Comparison of ENCODE assay signal across 8 mouse cellular contexts in genomic region chr11:87073866-87074440, GRCm38 (mm10). TPM values are rescaled to one million over a fixed set of nuclear protein-coding genes. Genes with fewer than 3 reads are reported as not detected.
DNase-seq lines count a peak whose midpoint lies in the region; ATAC-seq and TF ChIP-seq lines count a peak whose summit lies in the region.

TSS of gene Gdpd1 (minus strand) at chr11:87074062.

- peaks cover 11% of the 10 kb centered on the region for H3K79me2 ChIP-seq in C2C12 (ENCODE audit: control insufficient read depth, insufficient read depth)
- no peaks in the 10 kb centered on the region for H3K79me2 ChIP-seq in liver, adult 2 months (ENCODE audit: control insufficient read depth, insufficient read depth, low read length)

- H3ac ChIP-seq in C2C12 (ENCODE audit: control insufficient read depth, insufficient read length, low read depth), result peak within 1 kb of the TSS; percentile 81

- peak; percentile 98 for DNase-seq in brain, embryonic 14.5 days (ENCODE audit: low read depth)
- DNase-seq in liver, adult 2 months (ENCODE audit: extremely low read depth, low read depth, low spot score), result peak; percentile 40
- DNase-seq in naive thymus-derived CD4-positive, alpha-beta T cell, adult 2 months (ENCODE audit: low read depth), result peak; percentile 86

- H3K9me3 ChIP-seq in erythroblast, embryonic 14.5 days (ENCODE audit: control insufficient read depth, low read length), result no peaks in the 10 kb centered on the region
- no peaks in the 10 kb centered on the region for H3K9me3 ChIP-seq in heart, embryonic 11.5 days (replicated peaks; ENCODE audit: control insufficient read depth, low read length)
- H3K9me3 ChIP-seq in kidney, embryonic 16.5 days (ENCODE audit: low read length), result no peaks in the 10 kb centered on the region
- no peaks in the 10 kb centered on the region for H3K9me3 ChIP-seq in stomach, embryonic 14.5 days (ENCODE audit: control insufficient read depth, low read depth, low read length)

- H3K4me3 ChIP-seq in C2C12 (ENCODE audit: insufficient read depth, poor library complexity, severe bottlenecking), result peak within 1 kb of the TSS; percentile 62
- peak within 1 kb of the TSS; percentile 90 for H3K4me3 ChIP-seq in erythroblast, embryonic 14.5 days (replicated peaks)
- peak within 1 kb of the TSS; percentile 59 for H3K4me3 ChIP-seq in heart, embryonic 11.5 days (ENCODE audit: low read depth, low read length)
- H3K4me3 ChIP-seq in kidney, embryonic 16.5 days (ENCODE audit: low read length), result peak within 1 kb of the TSS; percentile 56
- H3K4me3 ChIP-seq in liver, adult 2 months (ENCODE audit: insufficient read depth, low read depth, low read length), result peak within 1 kb of the TSS; percentile 61
- peak within 1 kb of the TSS; percentile 61 for H3K4me3 ChIP-seq in stomach, embryonic 14.5 days (ENCODE audit: low read depth, low read length)

- no peaks in the 10 kb centered on the region for H3K79me3 ChIP-seq in C2C12 (ENCODE audit: low read depth)

- no peaks in the 10 kb centered on the region for H3K27me3 ChIP-seq in C2C12 (ENCODE audit: control insufficient read depth, insufficient read depth, insufficient read length)
- H3K27me3 ChIP-seq in erythroblast, embryonic 14.5 days (ENCODE audit: control insufficient read depth), result no peaks in the 10 kb centered on the region
- H3K27me3 ChIP-seq in heart, embryonic 11.5 days (ENCODE audit: control insufficient read depth, insufficient read depth, low read length), result no peaks in the 10 kb centered on the region
- no peaks in the 10 kb centered on the region for H3K27me3 ChIP-seq in kidney, embryonic 16.5 days (ENCODE audit: insufficient read depth, low read length)
- no peaks in the 10 kb centered on the region for H3K27me3 ChIP-seq in liver, adult 2 months (ENCODE audit: control insufficient read depth, insufficient read depth, low read length)
- no peaks in the 10 kb centered on the region for H3K27me3 ChIP-seq in stomach, embryonic 14.5 days (ENCODE audit: control insufficient read depth, insufficient read depth, low read length)

- peak; percentile 97 for TF ChIP-seq POLR2A in brain, embryonic 14.5 days (IDR thresholded peaks at IDR 0.05; ENCODE audit: borderline replicate concordance, extremely low read depth, insufficient read depth, insufficient read length, poor library complexity, severe bottlenecking)
- TF ChIP-seq POLR2A in liver, adult 2 months (IDR thresholded peaks at IDR 0.05; ENCODE audit: extremely low read depth, insufficient read depth, low read length), result no peak

- peak; percentile 46 for TF ChIP-seq CTCF in C2C12 (IDR thresholded peaks at IDR 0.05; ENCODE audit: control insufficient read depth, insufficient read depth, insufficient read length)
- no peak; the same call in 1 of the 2 replicates for TF ChIP-seq CTCF in brain, embryonic 14.5 days (IDR thresholded peaks at IDR 0.05; ENCODE audit: borderline replicate concordance, extremely low read depth, insufficient read depth, insufficient read length)
- TF ChIP-seq CTCF in liver, adult 2 months (IDR thresholded peaks at IDR 0.05; ENCODE audit: low read depth, low read length), result peak; percentile 53

- H3K4me2 ChIP-seq in heart, embryonic 11.5 days, result peak within 1 kb of the TSS; percentile 98
- peak within 1 kb of the TSS; percentile 86 for H3K4me2 ChIP-seq in kidney, embryonic 16.5 days (replicated peaks; ENCODE audit: low read depth, low read length)
- H3K4me2 ChIP-seq in stomach, embryonic 14.5 days (replicated peaks; ENCODE audit: low read depth, low read length), result peak within 1 kb of the TSS; percentile 98

- peaks cover 25% of the 10 kb centered on the region for H3K36me3 ChIP-seq in C2C12 (ENCODE audit: control insufficient read depth, insufficient read depth)
- H3K36me3 ChIP-seq in erythroblast, embryonic 14.5 days (ENCODE audit: control insufficient read depth), result peaks cover 31% of the 10 kb centered on the region
- peaks cover 5% of the 10 kb centered on the region for H3K36me3 ChIP-seq in heart, embryonic 11.5 days (ENCODE audit: control insufficient read depth, insufficient read depth, low read length)
- peaks cover 12% of the 10 kb centered on the region for H3K36me3 ChIP-seq in kidney, embryonic 16.5 days (ENCODE audit: insufficient read depth, low read length)
- H3K36me3 ChIP-seq in liver, adult 2 months (ENCODE audit: control insufficient read depth, insufficient read depth, low read length), result peaks cover 5% of the 10 kb centered on the region; the same call in 1 of the 2 replicates
- peaks cover 17% of the 10 kb centered on the region for H3K36me3 ChIP-seq in stomach, embryonic 14.5 days (ENCODE audit: control insufficient read depth, insufficient read depth, low read length)

- peak; percentile 89 for ATAC-seq in heart, embryonic 11.5 days (replicated peaks; ENCODE audit: insufficient number of reproducible peaks, low FRiP score, low TSS enrichment)
- ATAC-seq in kidney, embryonic 16.5 days (ENCODE audit: low FRiP score, low TSS enrichment), result peak; percentile 97
- peak; percentile 88 for ATAC-seq in stomach, embryonic 14.5 days (ENCODE audit: insufficient number of reproducible peaks, insufficient read depth, low FRiP score, low read depth)

- H3K27ac ChIP-seq in heart, embryonic 11.5 days (ENCODE audit: low read depth, low read length), result peak within 1 kb of the TSS; percentile 76
- H3K27ac ChIP-seq in kidney, embryonic 16.5 days (ENCODE audit: low read length), result peak within 1 kb of the TSS; percentile 60
- H3K27ac ChIP-seq in liver, adult 2 months (replicated peaks; ENCODE audit: insufficient read depth, low read depth, low read length), result no peak within 1 kb of the TSS
- peak within 1 kb of the TSS; percentile 67; the same call in 1 of the 2 replicates for H3K27ac ChIP-seq in stomach, embryonic 14.5 days (ENCODE audit: low read length)

- peak within 1 kb of the TSS; percentile 93 for H3K9ac ChIP-seq in heart, embryonic 11.5 days (ENCODE audit: low read depth, low read length)
- peak within 1 kb of the TSS; percentile 74 for H3K9ac ChIP-seq in kidney, embryonic 16.5 days (replicated peaks; ENCODE audit: low read length)
- peak within 1 kb of the TSS; percentile 71 for H3K9ac ChIP-seq in liver, adult 2 months (ENCODE audit: low read depth, low read length)
- H3K9ac ChIP-seq in stomach, embryonic 14.5 days (replicated peaks; ENCODE audit: low read depth, low read length), result peak within 1 kb of the TSS; percentile 60

- 2% methylated on average over 43 of the region's 43 CpGs for WGBS in heart, embryonic 11.5 days (ENCODE audit: insufficient replicate concordance)
- WGBS in kidney, embryonic 16.5 days, result under 1% methylated on average over 43 of the region's 43 CpGs
- under 1% methylated on average over 43 of the region's 43 CpGs for WGBS in liver, adult 2 months
- under 1% methylated on average over 43 of the region's 43 CpGs for WGBS in stomach, embryonic 14.5 days

- peaks cover 33% of the 10 kb centered on the region for H3K4me1 ChIP-seq in erythroblast, embryonic 14.5 days (ENCODE audit: control insufficient read depth)
- no peaks in the 10 kb centered on the region for H3K4me1 ChIP-seq in heart, embryonic 11.5 days (ENCODE audit: control insufficient read depth, insufficient read depth, low read length)
- peaks cover 7% of the 10 kb centered on the region for H3K4me1 ChIP-seq in kidney, embryonic 16.5 days (ENCODE audit: insufficient read depth, low read length)
- peaks cover 4% of the 10 kb centered on the region; the same call in 1 of the 2 replicates for H3K4me1 ChIP-seq in liver, adult 2 months (ENCODE audit: control insufficient read depth, insufficient read depth, low read length)
- H3K4me1 ChIP-seq in stomach, embryonic 14.5 days (ENCODE audit: control insufficient read depth, insufficient read depth, low read length), result no peaks in the 10 kb centered on the region

TF ChIP-seq in C2C12, 6 proteins besides CTCF, POLR2A, EP300 and RAD21:
- TF ChIP-seq MYOD1 (IDR thresholded peaks at IDR 0.05; ENCODE audit: control insufficient read depth, insufficient read length, low read depth) (peak; percentile 20), MAX (IDR thresholded peaks at IDR 0.05) (peak; percentile 75), CEBPB (IDR thresholded peaks at IDR 0.05; ENCODE audit: low read depth) (no peak)

RNA-seq across cellular contexts. Expression of gene Gdpd1, which starts in this region (rescaled TPM):
- 7.7 TPM for polyA plus RNA-seq in C2C12 (2012; fragmentation: generic; extraction: Trizol)
- polyA plus RNA-seq in brain, embryonic 14.5 days (2012; rRNA removed), result 71.2 and 79.5 TPM in 2 replicates
- polyA plus RNA-seq in erythroblast, embryonic 14.5 days (2012), result 0.08 and 0.19 TPM in 2 replicates
- 20.6 and 28.5 TPM in 2 replicates for polyA plus RNA-seq in heart, embryonic 11.5 days (2014; fragmentation: Nextera tagmentation; extraction: Ambion mirVana)
- polyA plus RNA-seq in kidney, embryonic 16.5 days (2015; fragmentation: Nextera tagmentation; extraction: Ambion mirVana), result 25.6 and 25.7 TPM in 2 replicates
- total RNA-seq in liver, adult 2 months (2014; rRNA removed), result 0.92 and 1.1 TPM in 2 replicates
- polyA plus RNA-seq in liver, adult 2 months (2012; rRNA removed), result 0.17 and 0.48 TPM in 2 replicates
- polyA plus RNA-seq in stomach, embryonic 14.5 days (2014; fragmentation: Nextera tagmentation; extraction: Ambion mirVana), result 25.0 and 25.9 TPM in 2 replicates

Comparison
In these comparisons a context has a peak if more than half of its experiments do, and no peak if none do; other contexts are left out.
1. DNase-seq: peak in every context shown above with its lines; median percentile 98 in brain, embryonic 14.5 days; 86 in naive thymus-derived CD4-positive, alpha-beta T cell, adult 2 months; 40 in liver, adult 2 months.